Mouse (Mus musculus) bone marrow, adult 2 months (tissue): ENCODE data around the gene Elf2. TPM values are rescaled to one million over a fixed set of nuclear protein-coding genes. Genes with fewer than 3 reads are reported as not detected.

ENCODE experiments used
- H3K27ac ChIP-seq: fragments of 200-500 bp; 2 replicates; pipeline ENCODE4 v1.5.1; 2012; ENCODE audit warnings: low read depth, mild to moderate bottlenecking, control low read depth, inconsistent platforms, low read length; ENCODE audit not compliant: control insufficient read depth, poor library complexity, insufficient read depth
- H3K4me1 ChIP-seq: fragments of 200-500 bp; 2 replicates; pipeline ENCODE4 v1.6.1; 2011; ENCODE audit warnings: low read length; ENCODE audit not compliant: control insufficient read depth, insufficient read depth
- H3K4me3 ChIP-seq: fragments of 200-500 bp; replicated peaks from 2 replicates; pipeline ENCODE3; 2011; ENCODE audit warnings: mild to moderate bottlenecking, low read depth, low read length, control low read depth; ENCODE audit not compliant: control insufficient read depth
- CTCF ChIP-seq: fragments of 200-500 bp; IDR thresholded peaks from 2 replicates; pipeline ENCODE4 v1.5.1; 2011; ENCODE audit warnings: low read length, control low read depth; ENCODE audit not compliant: control insufficient read depth, insufficient read depth
- POLR2A ChIP-seq: fragments of 200-500 bp; IDR thresholded peaks from 2 replicates; pipeline ENCODE4 v1.6.1; 2011; ENCODE audit warnings: low read depth, mild to moderate bottlenecking, control low read depth, low read length, borderline replicate concordance; ENCODE audit not compliant: control insufficient read depth
- WGBS: fragments of 180-500 bp; shearing (Covaris S2); methylation state at CpG from one replicate; pipeline ENCODE4 v1.1.7; 2018; 5-methylcytosine and 5-hydroxymethylcytosine counted together
- polyA plus RNA-seq: library from polyadenylated mRNA; stranded (reverse); fragments of >200 nt; gene quantifications from 2 replicates; pipeline ENCODE4 v1.2.4, GENCODE M21; 2011; ENCODE audit warnings: low replicate concordance; ENCODE audit not compliant: missing spikeins, insufficient read depth, insufficient read length

Gene Elf2
- polyA plus RNA-seq, 1 experiment, result 27.6 TPM

- no peak overlapping the region for H3K4me3 ChIP-seq
- no peak overlapping the region for H3K27ac ChIP-seq
- H3K4me1 ChIP-seq, result peaks cover 3% of the 10 kb centered on the region
- WGBS, result 80% methylated on average over 3 of the region's 3 CpGs
- TF ChIP-seq POLR2A, result no peak
- TF ChIP-seq CTCF, result no peak
These were observed 111.2 kb downstream of the Elf2 start for GRCm38 (mm10) chr3:51229226-51229625.

- no peak overlapping the region for H3K4me3 ChIP-seq
- peaks cover 3% of the 10 kb centered on the region for H3K4me1 ChIP-seq
- 79% methylated on average over 9 of the region's 9 CpGs for WGBS
These were observed 111.7 kb downstream of the Elf2 start for GRCm38 (mm10) chr3:51228821-51229205.

GRCm38 (mm10) chr3:51228038-51228820, 112.2 kb downstream of the Elf2 start:
- Histone ChIP-seq H3K27ac (no peak overlapping the region), H3K4me3 (no peak overlapping the region), H3K4me1 (peaks cover 1% of the 10 kb centered on the region)
- WGBS, result 51% methylated on average over 10 of the region's 10 CpGs
- TF ChIP-seq CTCF (peak; percentile 67), POLR2A (no peak)

More at GRCm38 (mm10) chr3:51228821-51229205, 111.7 kb downstream of the Elf2 start:
- TF ChIP-seq CTCF (no peak), POLR2A (no peak)
- no peak overlapping the region for H3K27ac ChIP-seq

- Histone ChIP-seq H3K4me3 (peak overlapping the region; percentile 89), H3K4me1 (peaks cover 1% of the 10 kb centered on the region)
- no peak for TF ChIP-seq POLR2A
- no peak for TF ChIP-seq CTCF
These were observed 113.9 kb downstream of the Elf2 start for GRCm38 (mm10) chr3:51226601-51227000.

GRCm38 (mm10) chr3:51225979-51226378, 114.5 kb downstream of the Elf2 start:
- H3K4me1 ChIP-seq, result peaks cover under 1% of the 10 kb centered on the region
- H3K4me3 ChIP-seq, result peak overlapping the region; percentile 89
- H3K27ac ChIP-seq, result no peak overlapping the region
- whole genome bisulfite sequencing, result 86% methylated on average over 10 of the region's 10 CpGs
- TF ChIP-seq POLR2A (no peak), CTCF (no peak)

More at GRCm38 (mm10) chr3:51226601-51227000, 113.9 kb downstream of the Elf2 start:
- H3K27ac ChIP-seq, result no peak overlapping the region
- WGBS, result 16% methylated on average over 3 of the region's 3 CpGs

GRCm38 (mm10) chr3:51225226-51225750, 115.2 kb downstream of the Elf2 start:
- H3K27ac ChIP-seq, result peak overlapping the region; percentile 96
- WGBS, result 3% methylated on average over 39 of the region's 39 CpGs
- H3K4me3 ChIP-seq, result peak overlapping the region; percentile 89
- TF ChIP-seq CTCF (no peak), POLR2A (no peak)
- no peaks in the 10 kb centered on the region; the same call in none of the 2 replicates for H3K4me1 ChIP-seq

GRCm38 (mm10) chr3:51224363-51225225, 115.9 kb downstream of the Elf2 start, which contains the start of gene Noct:
TSS of gene Noct (plus strand) at chr3:51224447.
- TF ChIP-seq CTCF, result no peak
- TF ChIP-seq POLR2A, result peak; percentile 97
- WGBS, result under 1% methylated on average over 99 of the region's 100 CpGs
- peak within 1 kb of the TSS; percentile 89 for H3K4me3 ChIP-seq
- H3K4me1 ChIP-seq, result no peaks in the 10 kb centered on the region; the same call in none of the 2 replicates
- peak within 1 kb of the TSS; percentile 96 for H3K27ac ChIP-seq
